Comparison of ENCODE assay signal across 8 mouse cellular contexts in genomic region chr6:113695766-113696355, GRCm38 (mm10). TPM values are rescaled to one million over a fixed set of nuclear protein-coding genes. Genes with fewer than 3 reads are reported as not detected.
DNase-seq lines count a peak whose midpoint lies in the region; ATAC-seq and TF ChIP-seq lines count a peak whose summit lies in the region.

No protein-coding gene starts in this region.

- no peak for ATAC-seq in hindbrain, embryonic 15.5 days (ENCODE audit: low FRiP score, low read depth)
- no peak for ATAC-seq in midbrain, postnatal 0 days (ENCODE audit: low FRiP score)

- peak overlapping the region; percentile 86 for H3K27ac ChIP-seq in liver, adult 2 months (replicated peaks; ENCODE audit: insufficient read depth, low read depth, low read length)
- H3K27ac ChIP-seq in brown adipose tissue, adult 24 weeks (replicated peaks; ENCODE audit: low read depth, low read length) = peak overlapping the region; percentile 99
- peak overlapping the region; percentile 90 for H3K27ac ChIP-seq in hindbrain, embryonic 15.5 days (replicated peaks)
- H3K27ac ChIP-seq in midbrain, postnatal 0 days (ENCODE audit: low read depth, low read length) = peak overlapping the region; percentile 84

- peaks cover 19% of the 10 kb centered on the region for H3K36me3 ChIP-seq in liver, adult 2 months (ENCODE audit: control insufficient read depth, insufficient read depth, low read length)
- H3K36me3 ChIP-seq in hindbrain, embryonic 15.5 days = 0 out of 2 replicates have a peak, but pooled peaks cover 4% of the 10 kb centered on the region
- H3K36me3 ChIP-seq in midbrain, postnatal 0 days (ENCODE audit: insufficient read depth, low read length) = peaks cover 4% of the 10 kb centered on the region

- intact Hi-C loops in gastrocnemius, postnatal 36 days (cut with DNase I) = no loop called here

- H3K79me2 ChIP-seq in liver, adult 2 months (ENCODE audit: control insufficient read depth, insufficient read depth, low read length) = peaks cover 19% of the 10 kb centered on the region; the same call in 1 of the 2 replicates

- H3K4me2 ChIP-seq in hindbrain, embryonic 15.5 days = peak overlapping the region; percentile 100
- peak overlapping the region; percentile 98 for H3K4me2 ChIP-seq in midbrain, postnatal 0 days (ENCODE audit: low read depth, low read length, poor library complexity, severe bottlenecking)

- WGBS in liver, adult 2 months = 38% methylated on average over 4 of the region's 4 CpGs
- WGBS in hindbrain, embryonic 15.5 days = 86% methylated on average over 4 of the region's 4 CpGs
- WGBS in midbrain, postnatal 0 days = 87% methylated on average over 4 of the region's 4 CpGs

- H3K27me3 ChIP-seq in liver, adult 2 months (ENCODE audit: control insufficient read depth, insufficient read depth, low read length) = no peaks in the 10 kb centered on the region
- H3K27me3 ChIP-seq in hindbrain, embryonic 15.5 days = no peaks in the 10 kb centered on the region
- no peaks in the 10 kb centered on the region for H3K27me3 ChIP-seq in midbrain, postnatal 0 days (ENCODE audit: insufficient read depth, low read length)

- H3K4me3 ChIP-seq in liver, adult 2 months (ENCODE audit: insufficient read depth, low read depth, low read length) = no peak overlapping the region
- H3K4me3 ChIP-seq in brown adipose tissue, adult 24 weeks (ENCODE audit: insufficient read depth, low read depth, low read length) = peak overlapping the region; percentile 51; the same call in 1 of the 2 replicates
- peak overlapping the region; percentile 85 for H3K4me3 ChIP-seq in hindbrain, embryonic 15.5 days
- peak overlapping the region; percentile 92 for H3K4me3 ChIP-seq in midbrain, postnatal 0 days (ENCODE audit: low read depth, low read length)

- H3K4me1 ChIP-seq in liver, adult 2 months (ENCODE audit: control insufficient read depth, insufficient read depth, low read length) = peaks cover 15% of the 10 kb centered on the region
- peaks cover 11% of the 10 kb centered on the region for H3K4me1 ChIP-seq in brown adipose tissue, adult 24 weeks (ENCODE audit: control insufficient read depth, insufficient read depth, insufficient read length, low read length)
- peaks cover 38% of the 10 kb centered on the region for H3K4me1 ChIP-seq in hindbrain, embryonic 15.5 days (replicated peaks)
- 0 out of 2 replicates have a peak, but pooled peaks cover 10% of the 10 kb centered on the region for H3K4me1 ChIP-seq in midbrain, postnatal 0 days (ENCODE audit: insufficient read depth, low read length)

- peak; percentile 66 for DNase-seq in liver, adult 2 months (ENCODE audit: extremely low read depth, low read depth, low spot score)
- DNase-seq in liver = no peak
- no peak for DNase-seq in midbrain, postnatal 0 days (ENCODE audit: low spot score)
- DNase-seq in spleen, adult 12 weeks (ENCODE audit: low spot score) = no peak
- DNase-seq in gastrocnemius, postnatal 36 days = no peak
- no peak for DNase-seq in kidney, postnatal 10 days

- no peaks in the 10 kb centered on the region for H3K9me3 ChIP-seq in hindbrain, embryonic 15.5 days
- no peaks in the 10 kb centered on the region for H3K9me3 ChIP-seq in midbrain, postnatal 0 days (ENCODE audit: low read length)

- TF ChIP-seq CTCF in liver, adult 2 months (IDR thresholded peaks at IDR 0.05; ENCODE audit: low read depth, low read length) = no peak
- no peak for TF ChIP-seq CTCF in midbrain, postnatal 0 days (IDR thresholded peaks at IDR 0.05)

- no peak for TF ChIP-seq POLR2A in liver, adult 2 months (IDR thresholded peaks at IDR 0.05; ENCODE audit: extremely low read depth, insufficient read depth, low read length)

- H3K9ac ChIP-seq in liver, adult 2 months (ENCODE audit: low read depth, low read length) = peak overlapping the region; percentile 44
- peak overlapping the region; percentile 49; the same call in 1 of the 2 replicates for H3K9ac ChIP-seq in hindbrain, embryonic 15.5 days
- H3K9ac ChIP-seq in midbrain, postnatal 0 days (replicated peaks; ENCODE audit: low read length, poor library complexity, severe bottlenecking) = no peak overlapping the region

RNA-seq across cellular contexts. Expression of gene Tatdn2, which starts 1.0 kb away (rescaled TPM):
- 15.0 and 19.9 TPM in 2 replicates for total RNA-seq in liver, adult 2 months (2014; rRNA removed)
- polyA plus RNA-seq in liver, adult 2 months (2012; rRNA removed) = 15.6 and 16.7 TPM in 2 replicates
- polyA plus RNA-seq in brown adipose tissue, adult 24 weeks (2012; ENCODE audit: insufficient read depth, insufficient read length, missing spikeins) = 18.0 and 29.7 TPM in 2 replicates
- 0.78 and 1.5 TPM in 2 replicates for polyA plus RNA-seq in hindbrain, embryonic 15.5 days (2015; fragmentation: Nextera tagmentation; extraction: Ambion mirVana)
- total RNA-seq in midbrain, postnatal 0 days (2014; rRNA removed) = 63.4 and 72.7 TPM in 2 replicates
- 1.2 and 1.5 TPM in 2 replicates for polyA plus RNA-seq in midbrain, postnatal 0 days (2015; fragmentation: Nextera tagmentation; extraction: Ambion mirVana)
- 10 to 100 TPM; 30.5 to 39.6 TPM for total RNA-seq in gastrocnemius, postnatal 36 days (2021)

RNA-seq across cellular contexts. Expression of gene Ghrl, which starts 23.8 kb away (rescaled TPM):
- not detected in 2 replicates for total RNA-seq in liver, adult 2 months (2014; rRNA removed)
- not detected in 2 replicates for polyA plus RNA-seq in liver, adult 2 months (2012; rRNA removed)
- polyA plus RNA-seq in brown adipose tissue, adult 24 weeks (2012; ENCODE audit: insufficient read depth, insufficient read length, missing spikeins) = not detected in 2 replicates
- polyA plus RNA-seq in hindbrain, embryonic 15.5 days (2015; fragmentation: Nextera tagmentation; extraction: Ambion mirVana) = 0.71 and 0.78 TPM in 2 replicates
- total RNA-seq in midbrain, postnatal 0 days (2014; rRNA removed) = not detected in 2 replicates
- polyA plus RNA-seq in midbrain, postnatal 0 days (2015; fragmentation: Nextera tagmentation; extraction: Ambion mirVana) = 0.47 TPM in 1 of 2 replicates, not detected in the other
- not detected for total RNA-seq in gastrocnemius, postnatal 36 days (2021)

RNA-seq across cellular contexts. Expression of gene Sec13, which starts 44.7 kb away (rescaled TPM):
- 98.7 and 108 TPM in 2 replicates for total RNA-seq in liver, adult 2 months (2014; rRNA removed)
- polyA plus RNA-seq in liver, adult 2 months (2012; rRNA removed) = 86.2 and 88.2 TPM in 2 replicates
- polyA plus RNA-seq in brown adipose tissue, adult 24 weeks (2012; ENCODE audit: insufficient read depth, insufficient read length, missing spikeins) = 66.1 and 99.8 TPM in 2 replicates
- 200 TPM in 2 replicates for polyA plus RNA-seq in hindbrain, embryonic 15.5 days (2015; fragmentation: Nextera tagmentation; extraction: Ambion mirVana)
- total RNA-seq in midbrain, postnatal 0 days (2014; rRNA removed) = 104 and 112 TPM in 2 replicates
- 145 and 153 TPM in 2 replicates for polyA plus RNA-seq in midbrain, postnatal 0 days (2015; fragmentation: Nextera tagmentation; extraction: Ambion mirVana)
- total RNA-seq in gastrocnemius, postnatal 36 days (2021) = 10 to 100 TPM; 61.1 to 64.3 TPM

RNA-seq across cellular contexts. Expression of gene Irak2, which starts 57.6 kb away (rescaled TPM):
- 18.2 and 20.7 TPM in 2 replicates for total RNA-seq in liver, adult 2 months (2014; rRNA removed)
- polyA plus RNA-seq in liver, adult 2 months (2012; rRNA removed) = 30.8 and 36.1 TPM in 2 replicates
- 18.9 and 19.7 TPM in 2 replicates for polyA plus RNA-seq in brown adipose tissue, adult 24 weeks (2012; ENCODE audit: insufficient read depth, insufficient read length, missing spikeins)
- polyA plus RNA-seq in hindbrain, embryonic 15.5 days (2015; fragmentation: Nextera tagmentation; extraction: Ambion mirVana) = 2.9 and 3.6 TPM in 2 replicates
- total RNA-seq in midbrain, postnatal 0 days (2014; rRNA removed) = 5.2 and 7.6 TPM in 2 replicates
- polyA plus RNA-seq in midbrain, postnatal 0 days (2015; fragmentation: Nextera tagmentation; extraction: Ambion mirVana) = 2.5 and 2.7 TPM in 2 replicates
- 1 to 10 TPM; 3.1 to 3.9 TPM for total RNA-seq in gastrocnemius, postnatal 36 days (2021)
